Mouse (Mus musculus) testis, adult 2 months (tissue): ENCODE results near the gene Gpx5. TPM values are rescaled to one million over a fixed set of nuclear protein-coding genes. Genes with fewer than 3 reads are reported as not detected.

Source experiments
- H3K27ac ChIP-seq: fragments of 200-500 bp; 2 replicates; pipeline ENCODE4 v1.5.1; 2012; ENCODE audit warnings: low read depth, low read length; ENCODE audit not compliant: control insufficient read depth, insufficient read depth
- H3K27me3 ChIP-seq: fragments of 200-500 bp; 2 replicates; pipeline ENCODE4 v1.6.1; 2012; ENCODE audit warnings: mild to moderate bottlenecking, low read length, moderate library complexity; ENCODE audit not compliant: control insufficient read depth, insufficient read depth
- H3K36me3 ChIP-seq: fragments of 200-500 bp; 2 replicates; pipeline ENCODE4 v1.6.1; 2012; ENCODE audit warnings: mild to moderate bottlenecking, low read length; ENCODE audit not compliant: control insufficient read depth, insufficient read depth
- H3K4me1 ChIP-seq: fragments of 200-500 bp; 2 replicates; pipeline ENCODE4 v1.6.1; 2012; ENCODE audit warnings: low read length; ENCODE audit not compliant: control insufficient read depth, insufficient read depth
- H3K4me3 ChIP-seq: fragments of 200-500 bp; 2 replicates; pipeline ENCODE4 v1.5.1; 2012; ENCODE audit warnings: low read depth, mild to moderate bottlenecking, low read length, moderate library complexity, mixed read lengths; ENCODE audit not compliant: control insufficient read depth
- CTCF ChIP-seq: fragments of 200-500 bp; IDR thresholded peaks from 2 replicates; pipeline ENCODE4 v1.5.1; 2012; ENCODE audit warnings: low read depth, mild to moderate bottlenecking, inconsistent platforms, low read length, moderate library complexity; ENCODE audit not compliant: control insufficient read depth, insufficient read depth, insufficient replicate concordance
- POLR2A ChIP-seq: fragments of 200-500 bp; IDR thresholded peaks from 2 replicates; pipeline ENCODE4 v1.6.1; 2012; ENCODE audit warnings: low read depth, mild to moderate bottlenecking, inconsistent platforms, low read length, moderate library complexity; ENCODE audit not compliant: control insufficient read depth
- polyA plus RNA-seq: library from polyadenylated mRNA; depleted of rRNA; stranded (reverse); fragments of >200 nt; gene quantifications from 2 replicates; pipeline ENCODE4 v1.2.3, GENCODE M21; 2012

Gene Gpx5
- polyA plus RNA-seq, 1 experiment = not detected

- TF ChIP-seq POLR2A (no peak), CTCF (no peak)
- Histone ChIP-seq H3K36me3 (no peaks in the 10 kb centered on the region), H3K27ac (no peak overlapping the region), H3K4me3 (no peak overlapping the region), H3K27me3 (no peaks in the 10 kb centered on the region), H3K4me1 (no peaks in the 10 kb centered on the region)
These were observed 26.8 kb downstream of the Gpx5 start for GRCm38 (mm10) chr13:21265736-21266135.

GRCm38 (mm10) chr13:21264366-21264765, 28.2 kb downstream of the Gpx5 start:
- H3K36me3 ChIP-seq = no peaks in the 10 kb centered on the region
- no peak overlapping the region for H3K4me3 ChIP-seq
- TF ChIP-seq CTCF = no peak
- no peak for TF ChIP-seq POLR2A
- no peaks in the 10 kb centered on the region for H3K27me3 ChIP-seq
- no peak overlapping the region for H3K27ac ChIP-seq
- H3K4me1 ChIP-seq = no peaks in the 10 kb centered on the region

- Histone ChIP-seq H3K4me3 (no peak overlapping the region), H3K4me1 (no peaks in the 10 kb centered on the region), H3K27ac (no peak overlapping the region), H3K36me3 (no peaks in the 10 kb centered on the region), H3K27me3 (no peaks in the 10 kb centered on the region)
- TF ChIP-seq CTCF (no peak), POLR2A (no peak)
These were observed 28.6 kb downstream of the Gpx5 start for GRCm38 (mm10) chr13:21263910-21264309.

GRCm38 (mm10) chr13:21262787-21263461, 29.6 kb downstream of the Gpx5 start:
- no peak overlapping the region for H3K27ac ChIP-seq
- no peaks in the 10 kb centered on the region for H3K4me1 ChIP-seq
- H3K36me3 ChIP-seq = no peaks in the 10 kb centered on the region
- H3K4me3 ChIP-seq = no peak overlapping the region
- no peaks in the 10 kb centered on the region for H3K27me3 ChIP-seq
- TF ChIP-seq POLR2A (no peak), CTCF (no peak)

- Histone ChIP-seq H3K27ac (no peak overlapping the region), H3K4me3 (no peak overlapping the region), H3K27me3 (no peaks in the 10 kb centered on the region), H3K4me1 (no peaks in the 10 kb centered on the region), H3K36me3 (no peaks in the 10 kb centered on the region)
- TF ChIP-seq CTCF (no peak), POLR2A (no peak)
These were observed 32.2 kb downstream of the Gpx5 start for GRCm38 (mm10) chr13:21260289-21260688.

GRCm38 (mm10) chr13:21259677-21260113, 32.8 kb downstream of the Gpx5 start:
- H3K27me3 ChIP-seq = no peaks in the 10 kb centered on the region
- H3K4me3 ChIP-seq = no peak overlapping the region
- no peak overlapping the region for H3K27ac ChIP-seq
- H3K4me1 ChIP-seq = no peaks in the 10 kb centered on the region
- no peaks in the 10 kb centered on the region for H3K36me3 ChIP-seq
- TF ChIP-seq CTCF = no peak
- TF ChIP-seq POLR2A = no peak

- Histone ChIP-seq H3K4me1 (no peaks in the 10 kb centered on the region), H3K36me3 (no peaks in the 10 kb centered on the region), H3K27ac (no peak overlapping the region), H3K4me3 (no peak overlapping the region), H3K27me3 (no peaks in the 10 kb centered on the region)
- TF ChIP-seq CTCF (no peak), POLR2A (no peak)
These were observed 33.3 kb downstream of the Gpx5 start for GRCm38 (mm10) chr13:21259171-21259631.

- H3K4me3 ChIP-seq = no peak overlapping the region
These were observed 34.0 kb downstream of the Gpx5 start for GRCm38 (mm10) chr13:21258524-21258923.

More at GRCm38 (mm10) chr13:21258524-21258923, 34.0 kb downstream of the Gpx5 start:
- Histone ChIP-seq H3K4me1 (peaks cover 1% of the 10 kb centered on the region), H3K36me3 (no peaks in the 10 kb centered on the region), H3K27me3 (no peaks in the 10 kb centered on the region), H3K27ac (no peak overlapping the region)
- no peak for TF ChIP-seq POLR2A
- no peak for TF ChIP-seq CTCF
